Mouse (Mus musculus) embryonic facial prominence, embryonic 10.5 days (tissue): Measurements from ENCODE around the gene Klrg2. TPM values are rescaled to one million over a fixed set of nuclear protein-coding genes. Genes with fewer than 3 reads are reported as not detected.

ENCODE experiments used
- DNase-seq: peaks from one replicate; pipeline ENCODE4 v3.0.0-alpha.2; 2017; ENCODE audit warnings: low spot score
- H3K27ac ChIP-seq: fragments of 300-500 bp; sonication (generic); replicated peaks from 2 replicates; pipeline ENCODE4 v1.5.1; 2016; ENCODE audit warnings: mild to moderate bottlenecking
- H3K27me3 ChIP-seq: fragments of 300-500 bp; sonication (generic); replicated peaks from 2 replicates; pipeline ENCODE4 v1.6.1; 2016; ENCODE audit warnings: low read depth, mild to moderate bottlenecking; ENCODE audit not compliant: poor library complexity, severe bottlenecking
- H3K36me3 ChIP-seq: fragments of 300-500 bp; sonication (generic); replicated peaks from 2 replicates; pipeline ENCODE4 v1.6.1; 2016; ENCODE audit warnings: mild to moderate bottlenecking, moderate library complexity
- H3K4me1 ChIP-seq: fragments of 300-500 bp; sonication (generic); 2 replicates; pipeline ENCODE4 v1.6.1; 2016
- H3K4me3 ChIP-seq: fragments of 300-500 bp; sonication (generic); 2 replicates; pipeline ENCODE4 v1.5.1; 2016; ENCODE audit warnings: mild to moderate bottlenecking, moderate library complexity
- H3K9me3 ChIP-seq: fragments of 300-500 bp; sonication (generic); 2 replicates; pipeline ENCODE4 v1.6.1; 2016; ENCODE audit warnings: mild to moderate bottlenecking
- WGBS: fragments of 180-500 bp; shearing (Covaris S2); methylation state at CpG from one replicate; pipeline ENCODE4 v1.1.7; 2016; 5-methylcytosine and 5-hydroxymethylcytosine counted together
- polyA plus RNA-seq: library from polyadenylated mRNA; unstranded; fragments of >200 nt; fragmentation: Nextera tagmentation; extraction: Ambion mirVana; gene quantifications from 2 replicates; pipeline ENCODE4 v1.2.1, GENCODE M21; 2016

The Klrg2 gene
- polyA plus RNA-seq, 1 experiment from 2014 or later, result 0.06 TPM

DNA sequence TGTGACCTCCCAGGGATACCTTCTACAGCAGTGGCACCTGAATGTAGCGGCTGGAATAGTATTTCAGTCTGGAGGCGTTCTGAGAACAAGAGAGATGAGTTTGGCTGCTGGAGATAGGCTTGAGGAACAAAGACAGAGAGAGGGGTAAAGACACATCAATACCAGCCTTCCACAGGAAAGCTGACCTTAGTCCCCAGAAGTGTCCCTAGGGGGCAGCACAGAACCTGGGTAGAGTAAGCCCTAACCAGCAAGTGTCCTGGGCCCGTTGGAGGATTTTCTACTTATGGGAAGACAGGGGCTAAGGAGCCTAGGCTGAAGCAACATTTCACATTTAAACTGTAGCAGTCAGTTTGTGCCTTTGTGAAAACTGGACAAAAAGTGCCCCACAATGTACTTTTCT is 12.5 kb upstream of the Klrg2 start:
- Histone ChIP-seq H3K27ac (no peak overlapping the region), H3K36me3 (no peaks in the 10 kb centered on the region), H3K27me3 (0 out of 2 replicates have a peak, but pooled peaks cover 3% of the 10 kb centered on the region), H3K4me1 (no peaks in the 10 kb centered on the region), H3K9me3 (no peaks in the 10 kb centered on the region), H3K4me3 (no peak overlapping the region)
- WGBS, result 72% methylated on average over 3 of the region's 3 CpGs
- DNase-seq, result no peak

DNA sequence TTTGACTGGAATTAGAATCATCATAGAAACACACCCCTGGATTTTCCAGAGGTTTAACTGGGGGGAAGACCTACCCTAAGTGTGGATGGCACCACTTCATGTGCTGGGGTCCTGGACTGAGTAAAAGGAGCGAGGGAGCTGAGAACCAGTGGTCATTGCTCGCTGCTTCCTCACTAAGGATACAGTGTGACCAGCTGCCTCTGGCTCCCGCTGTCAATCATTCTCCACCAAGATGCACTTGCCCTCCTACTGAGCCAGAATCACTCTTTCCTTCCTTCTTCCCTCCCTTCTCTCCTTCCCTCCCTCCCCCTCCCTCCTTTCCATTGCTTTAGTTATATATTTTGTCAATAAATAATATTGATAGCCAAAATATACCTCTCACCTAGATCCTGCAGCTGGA is 6.0 kb upstream of the Klrg2 start:
- H3K9me3 ChIP-seq, result no peaks in the 10 kb centered on the region
- no peaks in the 10 kb centered on the region for H3K4me1 ChIP-seq
- H3K27ac ChIP-seq, result no peak overlapping the region
- H3K36me3 ChIP-seq, result no peaks in the 10 kb centered on the region
- WGBS, result 66% methylated on average over 3 of the region's 3 CpGs
- H3K27me3 ChIP-seq, result peaks cover 48% of the 10 kb centered on the region
- no peak overlapping the region for H3K4me3 ChIP-seq
- DNase-seq, result no peak

DNA sequence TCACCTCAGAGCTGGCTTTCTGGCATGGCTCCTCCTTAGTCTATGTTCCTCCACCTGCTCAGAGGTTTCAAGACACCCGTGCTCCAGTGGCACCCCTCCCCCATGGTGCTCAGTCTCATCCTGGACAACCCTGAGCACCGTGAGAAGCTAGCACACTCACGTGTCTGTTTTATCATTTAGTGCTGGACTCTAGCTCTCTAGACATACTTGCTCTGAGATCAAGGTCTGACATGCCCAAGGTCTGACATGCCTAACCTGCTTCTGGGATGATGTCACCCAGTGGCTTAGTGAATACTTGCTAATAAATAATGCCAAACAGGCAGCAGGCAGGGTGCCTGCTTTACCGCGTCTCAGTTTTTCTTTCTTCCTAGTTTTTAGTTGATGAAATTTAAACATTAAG is 5.6 kb upstream of the Klrg2 start:
- no peak overlapping the region for H3K27ac ChIP-seq
- peaks cover 52% of the 10 kb centered on the region for H3K27me3 ChIP-seq
- DNase-seq, result no peak
- no peaks in the 10 kb centered on the region for H3K36me3 ChIP-seq
- 83% methylated on average over 5 of the region's 5 CpGs for WGBS
- H3K4me1 ChIP-seq, result no peaks in the 10 kb centered on the region
- H3K9me3 ChIP-seq, result no peaks in the 10 kb centered on the region
- no peak overlapping the region for H3K4me3 ChIP-seq

DNA sequence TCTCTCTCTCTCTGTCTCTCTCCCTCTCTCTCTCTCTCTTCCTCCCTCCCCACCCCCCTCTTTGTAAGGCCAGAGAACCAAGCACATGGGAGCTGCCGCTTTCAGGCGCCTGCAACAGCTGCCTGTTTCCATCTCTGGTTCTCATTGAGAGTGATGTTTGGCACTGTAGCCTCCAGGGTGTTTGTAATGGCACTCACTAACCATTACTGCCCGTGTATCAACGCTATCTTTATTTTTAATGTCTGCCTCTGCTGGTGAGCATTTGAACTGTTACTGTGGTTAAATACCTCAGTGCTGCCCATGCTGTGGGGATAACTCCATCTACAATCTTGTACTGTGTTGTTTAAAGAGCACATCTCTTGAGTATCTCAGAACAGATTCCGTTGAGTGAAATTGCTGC is 4.6 kb upstream of the Klrg2 start:
- Histone ChIP-seq H3K4me3 (no peak overlapping the region), H3K27me3 (peaks cover 62% of the 10 kb centered on the region), H3K36me3 (no peaks in the 10 kb centered on the region), H3K9me3 (no peaks in the 10 kb centered on the region), H3K27ac (no peak overlapping the region), H3K4me1 (peaks cover 9% of the 10 kb centered on the region)
- DNase-seq, result no peak
- whole genome bisulfite sequencing, result 50% methylated on average over 5 of the region's 5 CpGs

DNA sequence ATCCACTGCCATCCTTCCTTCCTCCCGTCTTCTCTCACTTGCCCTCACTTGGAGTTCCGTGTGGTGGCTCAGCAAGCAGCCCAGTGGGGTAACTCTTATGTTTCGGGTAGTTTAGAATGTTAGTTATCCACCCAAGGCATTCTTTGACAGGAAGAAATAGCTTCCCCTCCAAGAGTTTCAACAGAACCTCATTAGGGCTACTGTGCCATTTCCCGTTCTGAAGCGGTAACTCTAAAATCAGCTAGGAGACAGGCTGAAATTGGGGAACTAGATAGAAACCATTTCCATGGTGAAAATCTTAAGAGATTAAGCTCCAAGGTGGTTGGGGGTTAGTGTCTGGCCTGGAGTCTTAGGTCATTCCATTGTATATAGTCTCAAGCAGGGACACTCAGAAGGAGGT is 4.2 kb upstream of the Klrg2 start:
- H3K27ac ChIP-seq, result no peak overlapping the region
- no peak overlapping the region for H3K4me3 ChIP-seq
- 72% methylated on average over 5 of the region's 5 CpGs for WGBS
- H3K4me1 ChIP-seq, result peaks cover 13% of the 10 kb centered on the region
- no peak for DNase-seq
- no peaks in the 10 kb centered on the region for H3K36me3 ChIP-seq
- no peaks in the 10 kb centered on the region for H3K9me3 ChIP-seq
- peaks cover 64% of the 10 kb centered on the region for H3K27me3 ChIP-seq

DNA sequence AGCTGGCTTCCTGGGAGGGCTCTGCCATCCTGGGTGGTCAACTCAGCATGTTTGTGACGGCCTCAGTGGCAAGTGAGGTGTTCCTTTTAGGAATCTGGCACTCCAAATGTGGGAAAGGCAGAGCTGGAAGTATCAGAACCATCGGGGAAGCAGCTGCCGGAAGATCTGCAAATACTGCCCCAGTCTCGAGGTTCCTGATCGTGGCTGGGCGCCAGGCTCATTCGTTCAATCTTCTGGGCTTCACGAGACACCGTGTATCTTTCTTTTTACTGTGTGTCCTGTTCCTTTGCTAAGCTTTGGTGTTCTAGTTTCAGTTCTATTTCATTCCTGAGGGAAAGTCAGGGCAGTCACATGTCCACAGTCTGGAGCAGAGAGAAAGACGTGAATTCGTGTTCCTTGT is 3.4 kb upstream of the Klrg2 start:
- Histone ChIP-seq H3K9me3 (no peaks in the 10 kb centered on the region), H3K27ac (no peak overlapping the region), H3K36me3 (no peaks in the 10 kb centered on the region), H3K27me3 (peaks cover 71% of the 10 kb centered on the region), H3K4me3 (no peak overlapping the region), H3K4me1 (peaks cover 19% of the 10 kb centered on the region)
- DNase-seq, result no peak
- 84% methylated on average over 11 of the region's 11 CpGs for WGBS

DNA sequence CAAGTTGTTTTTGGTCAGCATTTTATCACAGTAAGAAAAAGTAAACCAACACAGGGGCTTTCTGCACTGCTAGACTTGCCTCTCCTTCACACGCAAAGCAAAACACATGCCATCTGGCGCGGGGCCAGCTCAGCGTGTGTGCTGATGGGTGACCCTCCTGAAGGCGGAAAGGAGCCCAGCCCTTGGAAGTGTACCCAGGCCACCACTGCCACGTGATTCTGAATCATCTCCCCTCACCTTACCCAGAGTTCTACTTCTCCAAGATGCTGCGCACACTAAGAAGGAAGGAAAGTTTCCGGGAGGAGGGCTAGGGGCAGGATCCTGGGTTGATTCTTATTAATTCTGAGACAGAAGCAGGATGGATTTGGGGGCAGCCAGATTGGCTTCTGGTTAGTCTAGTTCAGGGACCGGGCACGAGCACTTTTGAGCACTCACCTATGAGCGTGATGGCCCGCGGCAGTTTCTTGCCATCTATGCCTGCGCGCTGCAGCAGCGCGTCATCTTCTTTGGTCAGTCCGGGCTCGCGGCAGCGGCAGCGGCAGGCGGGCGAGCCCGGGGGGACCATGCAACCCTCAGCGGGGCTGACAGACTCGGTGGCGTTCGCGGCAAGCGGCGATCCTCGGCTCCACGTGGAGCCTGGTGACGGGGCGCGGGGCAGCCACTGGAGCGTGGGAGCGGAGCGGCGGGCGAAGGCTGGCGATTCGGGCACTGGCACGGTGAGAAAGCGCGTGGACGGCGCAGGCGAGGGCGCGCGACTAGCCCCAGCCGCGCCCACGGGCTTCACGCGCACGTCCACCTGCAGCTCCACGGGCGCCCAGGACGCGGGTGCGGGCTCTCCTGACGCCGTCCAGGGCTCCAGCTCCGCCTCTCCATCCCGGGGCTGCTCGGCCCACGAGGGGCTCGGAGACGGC is 846 bp downstream of the Klrg2 start:
- Histone ChIP-seq H3K4me3 (peak overlapping the region; percentile 68), H3K36me3 (no peaks in the 10 kb centered on the region), H3K27me3 (peaks cover 90% of the 10 kb centered on the region), H3K9me3 (no peaks in the 10 kb centered on the region), H3K4me1 (peaks cover 19% of the 10 kb centered on the region), H3K27ac (no peak overlapping the region; the same call in 1 of the 2 replicates)
- DNase-seq, result peak; percentile 69
- WGBS, result 3% methylated on average over 72 of the region's 72 CpGs

DNA sequence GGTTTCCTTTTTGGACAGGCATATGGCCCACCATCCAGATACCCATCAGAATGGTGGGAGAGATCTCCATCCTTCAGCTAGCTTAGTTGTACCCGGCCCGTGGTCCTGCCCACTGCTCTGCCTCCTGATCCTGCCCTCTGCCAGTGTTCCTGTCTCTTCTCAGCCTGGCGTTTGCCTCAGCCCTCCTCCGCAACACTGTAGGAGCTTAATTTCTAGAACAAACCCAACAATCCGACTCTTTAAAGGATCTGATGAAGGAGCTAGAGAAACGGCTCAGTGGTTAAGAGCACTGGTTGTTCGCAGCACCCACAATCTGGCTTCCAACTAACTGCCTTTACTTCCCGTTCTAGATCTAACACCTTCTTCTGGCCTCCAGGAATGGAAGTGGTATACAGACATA is 2.6 kb downstream of the Klrg2 start:
- Histone ChIP-seq H3K27ac (no peak overlapping the region), H3K27me3 (peaks cover 72% of the 10 kb centered on the region), H3K4me1 (peaks cover 19% of the 10 kb centered on the region), H3K4me3 (no peak overlapping the region), H3K36me3 (no peaks in the 10 kb centered on the region), H3K9me3 (no peaks in the 10 kb centered on the region)
- WGBS, result 83% methylated on average over 8 of the region's 8 CpGs
- DNase-seq, result no peak

DNA sequence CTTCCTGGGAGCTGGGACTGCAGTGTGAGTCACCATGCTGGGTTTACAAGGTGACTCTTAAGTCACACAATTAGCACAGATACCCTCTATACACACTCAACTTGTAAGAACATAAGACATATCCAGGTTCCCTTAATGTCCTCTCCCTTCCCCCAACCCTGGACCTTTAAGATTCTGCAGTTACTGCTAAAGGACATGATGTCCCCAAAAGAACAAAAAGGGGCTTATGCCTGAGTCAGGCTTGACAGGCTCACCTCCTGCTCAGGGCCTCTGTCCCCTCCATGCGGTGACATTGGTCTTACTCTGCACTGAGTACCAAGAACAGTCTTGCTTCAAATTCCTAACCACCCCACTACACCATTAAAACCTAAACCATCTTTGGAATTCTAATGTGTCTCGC is 4.2 kb downstream of the Klrg2 start:
- DNase-seq, result no peak
- Histone ChIP-seq H3K4me3 (no peak overlapping the region), H3K4me1 (peaks cover 19% of the 10 kb centered on the region), H3K36me3 (peaks cover 5% of the 10 kb centered on the region), H3K9me3 (no peaks in the 10 kb centered on the region), H3K27me3 (peaks cover 57% of the 10 kb centered on the region), H3K27ac (no peak overlapping the region)
- 89% methylated on average over 2 of the region's 2 CpGs for WGBS

DNA sequence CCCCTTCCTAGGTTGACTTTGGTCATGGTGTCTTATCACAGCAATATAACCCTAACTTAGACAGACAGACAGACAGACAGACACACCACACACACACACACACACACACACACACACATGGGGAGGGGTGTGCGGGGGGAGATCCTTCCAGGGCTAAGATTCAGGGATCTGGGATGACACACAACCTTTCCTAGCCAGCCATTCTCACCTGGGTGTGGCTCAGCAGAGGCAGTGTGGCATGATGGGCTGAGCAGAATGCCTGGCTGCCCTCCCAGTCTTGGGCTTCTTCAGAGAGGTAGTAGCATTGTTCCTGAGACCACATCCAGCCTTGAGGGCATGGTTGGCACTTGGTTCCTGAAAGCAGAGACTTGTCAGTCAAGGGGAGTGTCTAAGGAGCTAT is 7.5 kb downstream of the Klrg2 start:
- Histone ChIP-seq H3K27me3 (peaks cover 25% of the 10 kb centered on the region), H3K9me3 (no peaks in the 10 kb centered on the region), H3K4me1 (no peaks in the 10 kb centered on the region), H3K27ac (no peak overlapping the region), H3K36me3 (peaks cover 11% of the 10 kb centered on the region), H3K4me3 (no peak overlapping the region)
- WGBS, result 97% methylated on average over 1 of the region's 1 CpGs
- DNase-seq, result no peak

DNA sequence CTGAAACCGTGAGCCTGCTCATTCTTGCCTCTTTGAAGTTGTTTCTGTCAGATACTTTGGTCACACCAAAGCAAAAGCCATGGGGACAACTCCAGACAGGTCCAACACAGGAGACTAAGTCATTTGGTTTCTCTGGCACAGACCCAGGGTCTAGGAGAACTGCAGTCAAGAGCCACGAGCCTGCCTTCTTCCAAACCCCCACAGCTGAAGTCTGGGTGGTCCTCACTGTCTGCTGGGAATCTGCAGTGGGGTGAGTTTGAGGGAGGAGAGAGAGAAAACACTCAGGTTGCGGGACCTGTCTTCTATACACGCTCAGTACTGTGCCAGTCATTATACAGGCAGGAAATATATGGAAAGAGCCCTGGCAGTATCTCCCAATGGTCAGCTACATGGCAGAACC is 9.6 kb downstream of the Klrg2 start:
- Histone ChIP-seq H3K27me3 (peaks cover 5% of the 10 kb centered on the region; the same call in 1 of the 2 replicates), H3K9me3 (no peaks in the 10 kb centered on the region), H3K4me3 (no peak overlapping the region), H3K36me3 (peaks cover 23% of the 10 kb centered on the region), H3K27ac (no peak overlapping the region), H3K4me1 (no peaks in the 10 kb centered on the region)
- peak; percentile 5 for DNase-seq
- WGBS, result 87% methylated on average over 4 of the region's 4 CpGs

DNA sequence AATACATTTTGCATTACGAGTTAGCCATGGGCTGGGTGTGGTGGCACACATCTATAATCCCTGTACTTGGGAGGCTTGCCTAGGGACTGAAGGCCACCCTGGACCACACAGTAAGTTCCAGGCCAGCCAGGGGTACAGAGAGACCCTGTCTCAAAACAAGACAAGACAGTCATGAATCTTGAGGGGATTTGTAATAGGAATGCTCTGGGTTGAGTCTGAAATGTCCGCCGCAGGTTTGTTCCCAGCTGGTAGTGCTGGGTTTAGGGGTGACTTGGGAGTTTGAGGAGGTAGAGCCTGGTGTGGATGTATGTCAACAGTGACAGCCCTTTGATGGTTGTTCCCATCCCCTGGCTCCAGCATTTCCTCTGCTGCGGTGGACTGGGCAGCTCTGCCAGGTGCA is 10.0 kb downstream of the Klrg2 start:
- WGBS, result 93% methylated on average over 4 of the region's 4 CpGs

DNA sequence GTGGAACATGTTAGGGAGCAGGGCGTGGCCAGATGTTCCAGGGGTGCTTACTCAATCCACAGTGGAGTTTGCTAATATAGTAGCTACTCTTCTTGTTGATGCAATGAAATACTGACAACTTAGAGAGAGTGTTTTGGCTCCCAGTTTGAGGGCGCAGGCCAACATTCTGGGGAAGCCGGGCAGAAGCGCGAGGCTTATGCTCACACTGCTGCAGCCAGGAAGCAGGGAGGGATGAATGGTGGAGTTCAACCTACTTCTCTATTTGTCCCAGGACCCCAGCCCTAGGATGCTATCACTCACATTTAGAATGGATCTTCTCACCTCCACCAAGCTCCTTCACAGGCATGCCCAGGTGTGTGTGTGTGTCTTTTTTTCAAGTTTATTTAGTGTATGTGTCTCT is 11.0 kb downstream of the Klrg2 start:
- peaks cover 32% of the 10 kb centered on the region for H3K36me3 ChIP-seq
- H3K4me3 ChIP-seq, result no peak overlapping the region
- H3K27ac ChIP-seq, result no peak overlapping the region
- WGBS, result 94% methylated on average over 5 of the region's 5 CpGs
- H3K4me1 ChIP-seq, result no peaks in the 10 kb centered on the region
- no peaks in the 10 kb centered on the region for H3K9me3 ChIP-seq
- H3K27me3 ChIP-seq, result no peaks in the 10 kb centered on the region
- no peak for DNase-seq

More for the DNA sequence above, 10.0 kb downstream of the Klrg2 start:
- Histone ChIP-seq H3K27me3 (peaks cover 2% of the 10 kb centered on the region; the same call in 1 of the 2 replicates), H3K9me3 (no peaks in the 10 kb centered on the region), H3K4me1 (no peaks in the 10 kb centered on the region), H3K36me3 (peaks cover 26% of the 10 kb centered on the region), H3K4me3 (no peak overlapping the region), H3K27ac (no peak overlapping the region)
- DNase-seq, result no peak
